Mouse (Mus musculus): Measurements from ENCODE around the gene Tmprss11a. TPM values are rescaled to one million over a fixed set of nuclear protein-coding genes. Genes with fewer than 3 reads are reported as not detected.

Tmprss11a gene
- 0.19 TPM in 1 of 2 replicates, not detected in the other for polyA plus RNA-seq (2012; rRNA removed; ENCODE audit: low replicate concordance)

GRCm38 (mm10) chr5:86468890-86469289, at the start of gene Tmprss11a:
Tmprss11a (minus strand) TSS chr5:86468990.

GRCm38 (mm10) chr5:86518500-86518899, 49.7 kb upstream of the Tmprss11a start, which contains the start of gene Tmprss11g:
Tmprss11g (minus strand) TSS chr5:86518600.

DNA sequence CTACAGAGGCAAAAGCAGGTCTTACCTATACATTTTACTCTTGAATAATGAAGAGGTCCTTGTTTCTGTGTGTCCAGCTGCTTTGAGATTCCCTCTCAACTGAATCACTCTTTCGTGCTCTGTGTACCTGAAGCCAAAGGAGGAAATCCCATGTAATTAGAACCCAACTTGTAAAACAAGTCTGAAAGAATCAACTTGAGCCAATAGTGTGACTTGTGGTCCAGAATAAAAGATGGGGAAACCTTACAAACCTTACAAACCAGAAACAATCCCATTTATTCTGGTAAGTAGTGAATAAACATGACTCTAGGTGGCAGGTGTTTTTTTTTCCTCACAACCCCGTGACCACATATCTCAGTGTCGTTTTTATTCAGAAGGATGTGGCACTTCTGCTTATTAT, 95.5 kb downstream of the Tmprss11a start, which contains the start of gene Tmprss11d:
Tmprss11d (minus strand) TSS at position 101 of the 400 bp plus-strand sequence.

Other genes starting within 250 kb of the Tmprss11a start
- not detected in 2 replicates for gene Tmprss11c, start 179.7 kb downstream of the Tmprss11a start, polyA plus RNA-seq (2012; rRNA removed; ENCODE audit: low replicate concordance)
- gene Tmprss11d, start 95.6 kb downstream of the Tmprss11a start, polyA plus RNA-seq (2012; rRNA removed; ENCODE audit: low replicate concordance), result 0.04 TPM in 1 of 2 replicates, not detected in the other
- gene Tmprss11g, start 49.6 kb upstream of the Tmprss11a start, polyA plus RNA-seq (2012; rRNA removed; ENCODE audit: low replicate concordance), result 0.80 TPM in 1 of 2 replicates, not detected in the other
- not detected in 2 replicates for gene Tmprss11f, start 163.4 kb upstream of the Tmprss11a start, polyA plus RNA-seq (2012; rRNA removed; ENCODE audit: low replicate concordance)
- gene Tmprss11b, start 207.4 kb upstream of the Tmprss11a start, polyA plus RNA-seq (2012; rRNA removed; ENCODE audit: low replicate concordance), result 0.04 TPM in 1 of 2 replicates, not detected in the other

All from subcutaneous adipose tissue, adult 2 months (tissue).